Mouse (Mus musculus): ENCODE results near the gene Vim.

DNA sequence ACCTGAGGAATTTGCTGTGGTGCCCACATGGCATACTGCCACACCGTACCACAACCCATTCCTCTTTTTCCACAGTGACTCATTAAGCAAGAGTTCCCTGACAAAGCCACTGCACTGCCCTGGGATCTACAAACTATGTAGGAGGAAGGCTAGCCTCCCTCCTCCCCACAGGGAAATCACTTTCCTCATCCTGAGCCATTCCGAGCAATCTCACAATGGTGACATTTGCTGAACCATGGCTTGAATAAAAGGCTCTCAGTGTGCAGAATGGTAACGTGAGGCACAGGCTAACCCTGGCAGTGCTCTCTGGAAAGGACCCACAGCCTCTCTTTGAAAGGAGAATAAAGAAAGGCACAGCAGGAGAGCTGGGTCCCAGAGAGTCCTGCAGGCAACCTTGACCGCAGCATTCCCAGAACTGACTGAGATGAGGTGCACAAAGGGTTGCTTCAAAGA lies 1.6 kb upstream of the Vim start:
- TF ChIP-seq CTCF (IDR thresholded peaks at IDR 0.05; ENCODE audit: control insufficient read depth, insufficient read depth, insufficient replicate concordance, low read depth, low read length), result no peak
- no peak for TF ChIP-seq POLR2A (IDR thresholded peaks at IDR 0.05; ENCODE audit: control insufficient read depth, low read depth, low read length)

Measured in testis, adult 2 months (tissue).